Mouse (Mus musculus) lung, adult 2 months (tissue): ENCODE measurements around the gene 4930402F06Rik. TPM values are rescaled to one million over a fixed set of nuclear protein-coding genes. Genes with fewer than 3 reads are reported as not detected.

ENCODE experiments used
- DNase-seq: peaks from one replicate; pipeline ENCODE4 v3.0.0; 2022
- H3K4me1 ChIP-seq: fragments of 200-500 bp; 2 replicates; pipeline ENCODE4 v1.6.1; 2011; ENCODE audit warnings: low read length; ENCODE audit not compliant: control insufficient read depth, insufficient read depth
- H3K4me3 ChIP-seq: fragments of 200-500 bp; replicated peaks from 2 replicates; pipeline ENCODE3; 2011; ENCODE audit warnings: low read depth, mild to moderate bottlenecking, control low read depth, low read length; ENCODE audit errors: extremely low read depth
- CTCF ChIP-seq: fragments of 200-500 bp; IDR thresholded peaks from 2 replicates; pipeline ENCODE4 v1.5.1; 2011; ENCODE audit warnings: mild to moderate bottlenecking, low read length, control low read depth; ENCODE audit not compliant: insufficient read depth
- POLR2A ChIP-seq: fragments of 200-500 bp; IDR thresholded peaks from 2 replicates; pipeline ENCODE4 v1.6.1; 2011; ENCODE audit warnings: low read depth, mild to moderate bottlenecking, control low read depth, low read length, borderline replicate concordance; ENCODE audit errors: extremely low read depth
- WGBS: fragments of 180-500 bp; shearing (Covaris S2); methylation state at CpG from one replicate; pipeline ENCODE4 v1.1.7; 2018; 5-methylcytosine and 5-hydroxymethylcytosine counted together
- polyA plus RNA-seq: library from polyadenylated mRNA; depleted of rRNA; stranded (reverse); fragments of >200 nt; gene quantifications from 2 replicates; pipeline ENCODE4 v1.2.3, GENCODE M21; 2012

The 4930402F06Rik gene
- polyA plus RNA-seq, 1 experiment = not detected

DNA sequence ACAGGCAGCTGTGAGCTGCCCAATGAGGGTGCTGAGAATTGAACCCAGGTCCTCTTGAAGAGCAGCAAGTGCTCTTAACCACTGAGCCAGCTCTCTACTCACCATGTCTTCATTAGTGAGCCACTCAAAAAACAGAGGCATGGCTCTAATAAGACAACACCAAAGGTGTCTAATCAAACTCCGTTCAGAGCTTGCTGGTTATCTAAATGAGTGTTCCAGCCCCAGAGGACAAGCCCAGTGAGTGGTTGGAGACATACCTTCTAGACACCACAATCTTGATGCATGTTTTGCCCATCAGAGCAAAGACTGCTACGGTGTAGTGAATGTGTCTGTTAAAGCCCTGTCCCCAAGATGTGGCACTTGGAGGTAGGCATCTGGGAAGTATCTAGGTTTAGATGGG, 22.7 kb upstream of the 4930402F06Rik start:
- no peak for DNase-seq
- 96% methylated on average over 2 of the region's 2 CpGs for WGBS
- Histone ChIP-seq H3K4me1 (no peaks in the 10 kb centered on the region), H3K4me3 (no peak overlapping the region)
- TF ChIP-seq CTCF = no peak
- TF ChIP-seq POLR2A = no peak

GRCm38 (mm10) chr2:35419243-35419642, 22.3 kb upstream of the 4930402F06Rik start:
- DNase-seq = no peak
- H3K4me1 ChIP-seq = no peaks in the 10 kb centered on the region; the same call in 1 of the 2 replicates
- no peak overlapping the region for H3K4me3 ChIP-seq
- WGBS = 96% methylated on average over 4 of the region's 4 CpGs
- TF ChIP-seq POLR2A = no peak
- no peak for TF ChIP-seq CTCF

DNA sequence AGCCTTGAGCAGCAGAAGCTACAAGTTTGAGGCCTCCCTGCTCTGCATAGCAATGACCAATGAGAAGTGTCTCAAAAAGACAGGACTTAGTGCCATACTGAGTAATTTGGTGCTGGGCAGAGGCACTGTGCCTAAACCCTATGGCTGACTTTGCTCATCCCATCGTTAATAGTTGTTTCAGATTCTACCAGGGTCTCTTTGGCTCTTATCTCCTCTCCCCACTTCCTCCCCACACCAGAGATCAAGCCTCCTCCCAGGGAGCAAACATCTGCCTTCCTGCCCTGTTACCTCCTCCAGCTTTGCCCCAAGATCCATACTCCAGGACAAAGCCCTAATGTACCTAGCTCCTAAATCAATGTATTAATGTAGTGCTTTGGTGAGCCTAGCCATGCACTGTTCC, 20.3 kb upstream of the 4930402F06Rik start:
- DNase-seq = no peak
- no peak for TF ChIP-seq POLR2A
- TF ChIP-seq CTCF = no peak
- 62% methylated on average over 1 of the region's 1 CpGs for WGBS

GRCm38 (mm10) chr2:35416473-35416872, 19.5 kb upstream of the 4930402F06Rik start:
- TF ChIP-seq POLR2A (no peak), CTCF (no peak)
- peaks cover 8% of the 10 kb centered on the region for H3K4me1 ChIP-seq
- H3K4me3 ChIP-seq = no peak overlapping the region
- WGBS = 56% methylated on average over 6 of the region's 6 CpGs
- no peak for DNase-seq

More for the DNA sequence above, 20.3 kb upstream of the 4930402F06Rik start:
- Histone ChIP-seq H3K4me1 (peaks cover 6% of the 10 kb centered on the region), H3K4me3 (no peak overlapping the region)

- TF ChIP-seq CTCF (no peak), POLR2A (no peak)
- DNase-seq = no peak
- Histone ChIP-seq H3K4me1 (peaks cover 8% of the 10 kb centered on the region), H3K4me3 (no peak overlapping the region)
- WGBS = 75% methylated on average over 3 of the region's 3 CpGs
These were observed 15.8 kb upstream of the 4930402F06Rik start for GRCm38 (mm10) chr2:35412810-35413209.

GRCm38 (mm10) chr2:35412246-35412645, 15.3 kb upstream of the 4930402F06Rik start:
- DNase-seq = no peak
- Histone ChIP-seq H3K4me3 (no peak overlapping the region), H3K4me1 (peaks cover 8% of the 10 kb centered on the region)
- TF ChIP-seq POLR2A (no peak), CTCF (no peak)
- 81% methylated on average over 2 of the region's 2 CpGs for WGBS

- Histone ChIP-seq H3K4me3 (no peak overlapping the region), H3K4me1 (peaks cover 8% of the 10 kb centered on the region)
- TF ChIP-seq CTCF (no peak), POLR2A (no peak)
- DNase-seq = no peak
- WGBS = 51% methylated on average over 10 of the region's 10 CpGs
These were observed 14.7 kb upstream of the 4930402F06Rik start for GRCm38 (mm10) chr2:35411640-35412190.

- no peak for DNase-seq
- TF ChIP-seq CTCF (no peak), POLR2A (no peak)
- Histone ChIP-seq H3K4me1 (peaks cover 8% of the 10 kb centered on the region), H3K4me3 (no peak overlapping the region)
- 88% methylated on average over 6 of the region's 6 CpGs for WGBS
These were observed 12.5 kb upstream of the 4930402F06Rik start for GRCm38 (mm10) chr2:35409466-35409865.

GRCm38 (mm10) chr2:35408409-35409110, 11.6 kb upstream of the 4930402F06Rik start:
- WGBS = 44% methylated on average over 5 of the region's 5 CpGs
- no peak for DNase-seq
- 0 out of 2 replicates have a peak, but pooled peaks cover 4% of the 10 kb centered on the region for H3K4me1 ChIP-seq
- H3K4me3 ChIP-seq = no peak overlapping the region
- TF ChIP-seq CTCF = no peak
- no peak for TF ChIP-seq POLR2A

GRCm38 (mm10) chr2:35407878-35408277, 10.9 kb upstream of the 4930402F06Rik start:
- WGBS = 46% methylated on average over 7 of the region's 7 CpGs
- DNase-seq = no peak
- TF ChIP-seq POLR2A (no peak), CTCF (no peak)
- H3K4me3 ChIP-seq = no peak overlapping the region
- H3K4me1 ChIP-seq = 0 out of 2 replicates have a peak, but pooled peaks cover 2% of the 10 kb centered on the region

GRCm38 (mm10) chr2:35407266-35407665, 10.3 kb upstream of the 4930402F06Rik start:
- H3K4me1 ChIP-seq = 0 out of 2 replicates have a peak, but pooled peaks cover 2% of the 10 kb centered on the region
- no peak overlapping the region for H3K4me3 ChIP-seq
- 65% methylated on average over 6 of the region's 6 CpGs for WGBS
- DNase-seq = no peak
- TF ChIP-seq CTCF (no peak), POLR2A (no peak)
